Mouse (Mus musculus) MEL (cell line): ENCODE results near the gene Ddrgk1.

ENCODE experiments used
- BHLHE40 ChIP-seq: IDR thresholded peaks from 2 replicates; pipeline ENCODE4 v1.6.1; 2012; ENCODE audit warnings: low read depth, mild to moderate bottlenecking, inconsistent platforms, low read length, improper control_type of control experiment, borderline replicate concordance
- GABPA ChIP-seq: IDR thresholded peaks from 2 replicates; pipeline ENCODE4 v1.6.1; 2012; ENCODE audit warnings: low read depth, mild to moderate bottlenecking, inconsistent platforms, low read length, improper control_type of control experiment, moderate library complexity
- MXI1 ChIP-seq: IDR thresholded peaks from 2 replicates; pipeline ENCODE4 v1.6.1; 2011; ENCODE audit warnings: mild to moderate bottlenecking, low read depth, low read length, improper control_type of control experiment
- NELFE ChIP-seq: IDR thresholded peaks from 2 replicates; pipeline ENCODE4 v1.6.1; 2011; ENCODE audit warnings: low read depth, low read length, improper control_type of control experiment
- POLR2A ChIP-seq, 2 experiments: IDR thresholded peaks; 2 replicates each; pipeline ENCODE4 v1.6.1; 2011 to 2012; ENCODE audit warnings: low read length in 2 of 2, mild to moderate bottlenecking in 2 of 2, control low read depth in 1 of 2, improper control_type of control experiment in 1 of 2, low read depth in 1 of 2, moderate library complexity in 1 of 2; ENCODE audit not compliant: control insufficient read depth in 1 of 2, insufficient read depth in 1 of 2, poor library complexity in 1 of 2
- UBTF ChIP-seq: IDR thresholded peaks from 2 replicates; pipeline ENCODE4 v1.6.1; 2012; ENCODE audit warnings: low read depth, mild to moderate bottlenecking, inconsistent platforms, low read length, improper control_type of control experiment, moderate library complexity, borderline replicate concordance; ENCODE audit not compliant: insufficient read depth
- ZMIZ1 ChIP-seq: IDR thresholded peaks from 2 replicates; pipeline ENCODE4 v1.6.1; 2012; ENCODE audit warnings: low read depth, mild to moderate bottlenecking, inconsistent platforms, low read length, improper control_type of control experiment, moderate library complexity

- TF ChIP-seq UBTF: no peak
- TF ChIP-seq ZMIZ1: peak; percentile 49; the same call in 1 of the 2 replicates
- TF ChIP-seq NELFE: peak; percentile 55
- peak; percentile 30 to 63; a peak in 2 of 4 replicates for TF ChIP-seq POLR2A (IDR thresholded peaks at IDR 0.05; ENCODE audit: control insufficient read depth in 1 of 2, insufficient read depth in 1 of 2, low read depth in 1 of 2, low read length in 2 of 2, poor library complexity in 1 of 2)
- no peak for TF ChIP-seq GABPA
- TF ChIP-seq MXI1: no peak
- TF ChIP-seq BHLHE40: no peak
Measured at GRCm38 (mm10) chr2:130642684-130643369, 21.6 kb downstream of the Ddrgk1 start, which contains the start of gene Lzts3.
